ENCODE assay signal across 11 mouse cellular contexts in genomic region chr2:6482411-6482810, GRCm38 (mm10).
DNase-seq lines count a peak whose midpoint lies in the region; ATAC-seq lines count a peak whose summit lies in the region.
"Had no signal": no experiment of that assay in that cellular context is flagged by ENCODE, and none has a peak within 500 bp of the region (broad histone marks: within the 10 kb centered on the region; RNA-seq: fewer than 3 reads in every experiment).

No protein-coding gene starts in this region.

- ATAC-seq in forebrain, embryonic 12.5 days (ENCODE audit: low FRiP score), result 0 out of 2 replicates have a peak, but pooled peaks have one; percentile 4
- no peak for ATAC-seq in forebrain, embryonic 13.5 days
- no peak for ATAC-seq in midbrain, embryonic 16.5 days
- ATAC-seq in limb, embryonic 13.5 days (ENCODE audit: low FRiP score, low read depth), result no peak

- no peak overlapping the region for H3K4me2 ChIP-seq in forebrain, embryonic 12.5 days
- no peak overlapping the region for H3K4me2 ChIP-seq in forebrain, embryonic 13.5 days
- no peak overlapping the region for H3K4me2 ChIP-seq in midbrain, embryonic 16.5 days (ENCODE audit: low read length)
- H3K4me2 ChIP-seq in limb, embryonic 13.5 days (replicated peaks), result no peak overlapping the region
- H3K4me2 ChIP-seq: kidney, embryonic 15.5 days had no signal

- H3K27ac ChIP-seq in forebrain, embryonic 12.5 days, result peak overlapping the region; percentile 74; the same call in 1 of the 2 replicates
- no peak overlapping the region for H3K27ac ChIP-seq in forebrain, embryonic 13.5 days
- H3K27ac ChIP-seq in midbrain, embryonic 10.5 days (replicated peaks), result peak overlapping the region; percentile 55
- H3K27ac ChIP-seq in midbrain, embryonic 16.5 days (ENCODE audit: low read length), result no peak overlapping the region
- peak overlapping the region; percentile 39; the same call in 1 of the 2 replicates for H3K27ac ChIP-seq in limb, embryonic 13.5 days

- no peak overlapping the region for H3K4me3 ChIP-seq in forebrain, embryonic 12.5 days (replicated peaks)
- H3K4me3 ChIP-seq in forebrain, embryonic 13.5 days, result no peak overlapping the region
- H3K4me3 ChIP-seq in midbrain, embryonic 10.5 days, result no peak overlapping the region
- H3K4me3 ChIP-seq in midbrain, embryonic 16.5 days (ENCODE audit: low read depth, low read length), result no peak overlapping the region
- H3K4me3 ChIP-seq in limb, embryonic 13.5 days, result no peak overlapping the region
- H3K4me3 ChIP-seq: kidney, embryonic 15.5 days had no signal

- no peaks in the 10 kb centered on the region for H3K36me3 ChIP-seq in forebrain, embryonic 12.5 days (replicated peaks)
- H3K36me3 ChIP-seq in forebrain, embryonic 13.5 days (ENCODE audit: poor library complexity, severe bottlenecking), result no peaks in the 10 kb centered on the region
- H3K36me3 ChIP-seq in midbrain, embryonic 10.5 days, result no peaks in the 10 kb centered on the region
- no peaks in the 10 kb centered on the region for H3K36me3 ChIP-seq in midbrain, embryonic 16.5 days (ENCODE audit: control insufficient read depth, insufficient read depth, low read length)
- H3K36me3 ChIP-seq in limb, embryonic 13.5 days, result no peaks in the 10 kb centered on the region
- H3K36me3 ChIP-seq: kidney, embryonic 15.5 days had no signal

- no peaks in the 10 kb centered on the region for H3K27me3 ChIP-seq in forebrain, embryonic 12.5 days
- no peaks in the 10 kb centered on the region for H3K27me3 ChIP-seq in forebrain, embryonic 13.5 days
- no peaks in the 10 kb centered on the region for H3K27me3 ChIP-seq in midbrain, embryonic 10.5 days (ENCODE audit: low read depth, poor library complexity, severe bottlenecking)
- H3K27me3 ChIP-seq in midbrain, embryonic 16.5 days (ENCODE audit: control insufficient read depth, insufficient read depth, low read depth, low read length), result no peaks in the 10 kb centered on the region
- no peaks in the 10 kb centered on the region for H3K27me3 ChIP-seq in limb, embryonic 13.5 days
- H3K27me3 ChIP-seq: kidney, embryonic 15.5 days had no signal

- no peaks in the 10 kb centered on the region for H3K9me3 ChIP-seq in forebrain, embryonic 12.5 days
- no peaks in the 10 kb centered on the region for H3K9me3 ChIP-seq in forebrain, embryonic 13.5 days (replicated peaks)
- H3K9me3 ChIP-seq in midbrain, embryonic 10.5 days (replicated peaks), result no peaks in the 10 kb centered on the region
- H3K9me3 ChIP-seq in midbrain, embryonic 16.5 days (replicated peaks; ENCODE audit: control insufficient read depth, low read length, poor library complexity, severe bottlenecking), result no peaks in the 10 kb centered on the region
- no peaks in the 10 kb centered on the region for H3K9me3 ChIP-seq in limb, embryonic 13.5 days
- H3K9me3 ChIP-seq: kidney, embryonic 15.5 days had no signal

- 35% methylated on average over 3 of the region's 3 CpGs for WGBS in forebrain, embryonic 12.5 days
- 32% methylated on average over 3 of the region's 3 CpGs for WGBS in forebrain, embryonic 13.5 days
- 41% methylated on average over 3 of the region's 3 CpGs for WGBS in midbrain, embryonic 10.5 days
- 31% methylated on average over 3 of the region's 3 CpGs for WGBS in midbrain, embryonic 16.5 days
- WGBS in limb, embryonic 13.5 days, result 49% methylated on average over 3 of the region's 3 CpGs

- no peak overlapping the region for H3K9ac ChIP-seq in forebrain, embryonic 12.5 days
- no peak overlapping the region for H3K9ac ChIP-seq in forebrain, embryonic 13.5 days
- no peak overlapping the region for H3K9ac ChIP-seq in midbrain, embryonic 16.5 days (ENCODE audit: low read depth, low read length)
- no peak overlapping the region for H3K9ac ChIP-seq in limb, embryonic 13.5 days
- H3K9ac ChIP-seq: kidney, embryonic 15.5 days had no signal

- H3K4me1 ChIP-seq in forebrain, embryonic 12.5 days, result peaks cover 34% of the 10 kb centered on the region
- H3K4me1 ChIP-seq in forebrain, embryonic 13.5 days, result peaks cover 40% of the 10 kb centered on the region
- H3K4me1 ChIP-seq in midbrain, embryonic 10.5 days, result peaks cover 27% of the 10 kb centered on the region
- H3K4me1 ChIP-seq in midbrain, embryonic 16.5 days (ENCODE audit: control insufficient read depth, insufficient read depth, low read length), result no peaks in the 10 kb centered on the region; the same call in 1 of the 2 replicates
- H3K4me1 ChIP-seq in limb, embryonic 13.5 days, result peaks cover 38% of the 10 kb centered on the region

- no peak for DNase-seq in midbrain, embryonic 10.5 days (ENCODE audit: low spot score)
- peak; percentile 76 for DNase-seq in retina, postnatal 1 day
- DNase-seq in spleen, adult 12 weeks (ENCODE audit: low spot score), result no peak
- DNase-seq in liver, result no peak
- DNase-seq: cerebellum, postnatal 36 days; thymus, postnatal 36 days had no signal

Comparison
In these comparisons a context has a peak if more than half of its experiments do, and no peak if none do; other contexts are left out.
1. H3K27ac ChIP-seq: peak in forebrain, embryonic 12.5 days (single experiment), midbrain, embryonic 10.5 days (single experiment) and limb, embryonic 13.5 days (single experiment); none in forebrain, embryonic 13.5 days (single experiment) and midbrain, embryonic 16.5 days (single experiment).